Mouse (Mus musculus): ENCODE data around the gene Ndufc2. TPM values are rescaled to one million over a fixed set of nuclear protein-coding genes. Genes with fewer than 3 reads are reported as not detected.
A peak's percentile ranks its signal among the peaks of the same experiment; 100 is the strongest.

The Ndufc2 gene
- total RNA-seq, 2 experiments from 2014 or later, result 254 to 277 TPM

DNA sequence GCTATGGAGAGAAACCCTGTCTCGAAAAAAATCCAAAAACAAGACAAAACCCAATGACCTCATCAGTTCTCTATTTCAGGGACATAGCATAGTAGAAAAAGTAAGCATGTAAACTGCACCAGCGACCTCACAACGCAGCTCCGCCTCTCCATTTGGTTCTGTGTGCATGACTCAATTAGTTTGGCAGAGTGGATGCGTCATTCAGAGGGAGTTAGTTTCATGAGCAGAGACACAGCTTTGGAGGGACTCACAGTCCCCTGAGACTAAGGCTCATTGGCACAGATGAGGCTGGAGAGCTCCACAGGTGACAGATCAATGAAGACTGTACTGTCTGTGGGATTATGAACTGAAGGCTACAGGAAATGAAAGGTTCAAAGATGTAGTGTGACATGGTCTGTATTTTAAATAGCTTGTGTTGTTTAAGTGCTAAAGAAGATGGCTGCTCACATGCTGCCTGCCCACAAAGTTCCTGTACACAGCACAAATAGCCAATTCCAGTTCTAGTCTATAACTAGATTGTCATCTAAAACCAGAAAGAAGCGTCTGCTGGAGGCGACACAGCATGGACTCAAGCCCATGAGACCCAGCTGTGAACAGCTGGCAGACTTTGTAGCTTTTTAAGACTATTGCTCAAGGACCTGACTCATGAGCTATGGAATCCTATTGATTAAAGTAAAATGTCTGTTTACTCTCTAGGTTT, 13.5 kb upstream of the Ndufc2 start:
- intact Hi-C loops (cut with DNase I), result no loop called here
- no peak for DNase-seq (ENCODE audit: extremely low spot score in 1 of 2, low spot score in 2 of 2)

DNA sequence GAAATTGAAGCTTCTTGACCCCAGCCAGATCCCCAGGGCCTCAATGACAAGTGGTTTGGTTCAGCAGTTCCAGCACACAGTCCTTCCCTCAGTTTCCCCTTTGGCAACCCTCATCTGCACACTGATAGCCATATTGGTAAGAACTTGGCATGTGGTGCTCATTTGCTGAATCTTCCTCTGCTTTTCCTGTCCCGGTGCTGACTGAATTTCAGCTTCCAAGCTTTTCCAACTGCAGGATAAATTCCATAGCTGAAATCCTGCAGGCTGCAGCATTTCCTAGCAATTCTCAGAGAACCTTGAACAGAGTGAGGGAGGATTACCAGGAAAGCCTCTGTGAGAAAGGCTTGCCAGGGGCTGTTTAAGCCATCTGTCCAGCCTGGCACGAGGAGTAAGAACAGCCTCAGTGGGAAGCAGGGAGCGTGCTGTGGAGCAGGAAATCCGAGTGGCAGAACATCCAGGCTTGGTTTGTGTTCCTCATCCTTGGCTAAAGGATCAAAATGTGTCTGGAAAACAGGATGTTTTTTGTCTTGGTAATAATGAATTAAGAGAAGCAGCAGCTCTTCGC, 12.9 kb upstream of the Ndufc2 start:
- peak; percentile 64 to 82 for DNase-seq (ENCODE audit: extremely low spot score in 1 of 2, low spot score in 2 of 2)
- intact Hi-C loops (cut with DNase I), result no loop called here

DNA sequence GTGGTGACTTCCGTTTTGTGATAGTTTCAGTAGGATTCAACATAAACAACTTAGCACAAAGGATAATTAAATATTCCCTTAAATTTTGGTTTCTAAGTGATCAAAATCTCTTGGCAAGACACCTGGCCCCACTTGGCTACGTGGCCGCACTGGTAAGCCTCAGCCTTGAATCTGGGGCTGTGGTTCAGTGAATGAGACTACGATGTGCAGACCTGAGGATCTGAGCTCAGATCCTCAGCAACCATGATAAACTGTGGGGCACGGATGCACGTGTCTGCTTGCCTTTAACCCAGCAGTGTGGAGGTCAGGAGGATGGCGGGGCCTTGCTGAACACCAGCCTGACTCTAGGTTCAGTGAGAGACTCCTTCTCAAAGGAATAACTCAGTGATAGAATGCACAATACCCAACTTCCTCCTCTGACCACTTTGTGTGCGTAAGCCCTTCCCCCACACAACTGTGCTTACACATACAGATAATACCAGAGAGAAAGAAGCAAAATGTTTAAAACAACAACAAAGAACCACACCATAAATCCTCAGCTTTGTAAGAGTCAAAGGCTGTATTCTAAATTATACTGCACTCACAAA, 12.1 kb upstream of the Ndufc2 start:
- intact Hi-C loops (cut with DNase I), result no loop called here
- no peak for DNase-seq (ENCODE audit: extremely low spot score in 1 of 2, low spot score in 2 of 2)

- DNase-seq (ENCODE audit: extremely low spot score in 1 of 2, low spot score in 2 of 2), result no peak
- intact Hi-C loops (cut with DNase I), result no loop called here
Observed at GRCm38 (mm10) chr7:97388541-97388940, 11.3 kb upstream of the Ndufc2 start.

DNA sequence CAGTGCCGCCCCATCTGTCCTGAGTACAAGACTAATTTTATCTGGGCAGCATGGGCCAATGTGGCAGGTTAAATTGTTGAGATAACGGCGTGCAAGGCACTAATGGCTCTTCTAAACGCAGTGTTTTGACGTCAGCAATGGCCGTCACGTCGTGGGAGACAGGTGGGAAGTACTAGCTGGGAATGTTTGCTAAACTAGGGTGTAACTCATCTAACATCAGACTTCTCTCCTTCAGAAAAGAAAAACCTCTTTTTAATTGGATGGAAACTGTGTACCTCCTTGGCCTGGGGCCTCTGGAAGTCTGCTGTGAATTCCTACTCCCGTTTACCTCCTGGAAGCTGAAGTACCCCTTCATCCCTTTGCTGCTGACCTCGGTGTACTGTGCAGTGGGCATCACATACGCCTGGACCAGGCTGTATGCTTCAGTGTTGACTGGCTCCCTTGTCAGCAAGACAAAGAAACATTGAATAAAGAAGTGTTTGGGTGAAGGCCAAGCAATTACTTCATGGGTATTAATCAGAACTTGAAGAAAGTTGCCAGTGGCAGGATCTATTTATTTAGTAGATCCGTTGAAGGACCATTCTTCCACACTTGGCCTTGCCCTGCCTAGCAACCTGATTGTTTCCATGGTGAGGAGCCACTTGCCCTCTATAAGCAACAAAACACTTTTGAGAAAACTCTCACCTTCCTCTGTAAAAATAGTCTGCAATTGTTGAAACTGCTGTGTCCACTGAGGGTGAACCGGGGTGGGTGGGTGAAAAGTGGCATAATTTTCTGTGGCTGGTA, 8.3 kb upstream of the Ndufc2 start:
- no peak for DNase-seq (ENCODE audit: extremely low spot score in 1 of 2, low spot score in 2 of 2)

GRCm38 (mm10) chr7:97392079-97392445, 7.7 kb upstream of the Ndufc2 start:
- intact Hi-C loops (cut with DNase I), result no loop called here
- no peak for DNase-seq (ENCODE audit: extremely low spot score in 1 of 2, low spot score in 2 of 2)

More for the DNA sequence above, 8.3 kb upstream of the Ndufc2 start:
- intact Hi-C loops (cut with DNase I), result no loop called here

- intact Hi-C loops (cut with DNase I), result no loop called here
- DNase-seq (ENCODE audit: extremely low spot score in 1 of 2, low spot score in 2 of 2), result no peak
Observed at GRCm38 (mm10) chr7:97394375-97394774, 5.4 kb upstream of the Ndufc2 start.

- intact Hi-C loops (cut with DNase I), result no loop called here
- DNase-seq (ENCODE audit: extremely low spot score in 1 of 2, low spot score in 2 of 2), result no peak
Observed at GRCm38 (mm10) chr7:97398943-97399342, 860 bp upstream of the Ndufc2 start.

GRCm38 (mm10) chr7:97407145-97407544, 7.3 kb downstream of the Ndufc2 start:
- DNase-seq (ENCODE audit: extremely low spot score in 1 of 2, low spot score in 2 of 2), result no peak
- intact Hi-C loops (cut with DNase I), result no loop called here

- intact Hi-C loops (cut with DNase I), result no loop called here
- no peak for DNase-seq (ENCODE audit: extremely low spot score in 1 of 2, low spot score in 2 of 2)
Observed at GRCm38 (mm10) chr7:97411106-97411505, 11.3 kb downstream of the Ndufc2 start.

GRCm38 (mm10) chr7:97411575-97411974, 11.8 kb downstream of the Ndufc2 start:
- intact Hi-C loops (cut with DNase I), result no loop called here
- DNase-seq (ENCODE audit: extremely low spot score in 1 of 2, low spot score in 2 of 2), result no peak

DNA sequence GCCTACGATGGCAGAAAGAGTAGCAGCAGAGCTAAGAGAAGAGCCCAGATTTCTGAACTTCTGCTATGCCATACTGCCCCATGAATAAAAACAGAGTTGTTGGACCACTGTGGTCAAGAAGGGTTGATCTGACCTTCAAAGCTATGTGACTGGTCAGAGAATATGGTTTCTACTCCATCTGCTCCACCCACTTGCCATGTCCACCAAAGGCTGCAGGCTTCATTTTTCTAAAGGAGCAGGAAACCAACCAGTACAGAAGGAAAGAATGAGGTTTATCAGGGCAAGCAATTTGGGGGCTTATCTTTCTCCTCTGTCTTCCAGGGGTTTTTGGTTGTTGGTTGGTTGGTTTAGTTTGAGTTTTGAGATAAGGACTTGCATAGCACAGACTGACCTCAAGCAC, 14.2 kb downstream of the Ndufc2 start:
- no peak for DNase-seq (ENCODE audit: extremely low spot score in 1 of 2, low spot score in 2 of 2)
- intact Hi-C loops (cut with DNase I), result no loop called here

- intact Hi-C loops (cut with DNase I), result no loop called here
Observed at GRCm38 (mm10) chr7:97414426-97414825, 14.6 kb downstream of the Ndufc2 start.

GRCm38 (mm10) chr7:97414915-97415687, 15.3 kb downstream of the Ndufc2 start:
- intact Hi-C loops (cut with DNase I), result no loop called here

More at GRCm38 (mm10) chr7:97414426-97414825, 14.6 kb downstream of the Ndufc2 start:
- DNase-seq (ENCODE audit: extremely low spot score in 1 of 2, low spot score in 2 of 2), result no peak

DNA sequence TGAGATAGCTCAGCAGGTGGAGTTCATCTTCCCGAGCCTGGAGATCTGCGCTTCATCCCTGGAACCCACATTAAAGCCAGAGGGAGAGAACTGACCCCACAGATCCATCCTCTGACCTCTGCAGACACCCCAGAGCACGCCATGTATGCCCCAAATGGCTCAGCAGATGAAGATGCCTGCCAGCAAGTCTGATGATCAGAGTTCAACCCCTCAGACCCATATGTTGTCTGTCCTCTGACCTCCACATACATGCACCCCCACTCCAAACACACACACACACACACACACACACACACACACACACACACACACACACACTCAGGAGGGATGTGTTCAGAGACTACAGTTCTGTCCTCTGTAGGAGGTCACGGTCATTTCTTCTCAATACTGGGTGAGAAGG, 16.7 kb downstream of the Ndufc2 start:
- no peak for DNase-seq (ENCODE audit: extremely low spot score in 1 of 2, low spot score in 2 of 2)
- intact Hi-C loops (cut with DNase I), result no loop called here

More at GRCm38 (mm10) chr7:97414915-97415687, 15.3 kb downstream of the Ndufc2 start:
- DNase-seq (ENCODE audit: extremely low spot score in 1 of 2, low spot score in 2 of 2), result no peak

DNA sequence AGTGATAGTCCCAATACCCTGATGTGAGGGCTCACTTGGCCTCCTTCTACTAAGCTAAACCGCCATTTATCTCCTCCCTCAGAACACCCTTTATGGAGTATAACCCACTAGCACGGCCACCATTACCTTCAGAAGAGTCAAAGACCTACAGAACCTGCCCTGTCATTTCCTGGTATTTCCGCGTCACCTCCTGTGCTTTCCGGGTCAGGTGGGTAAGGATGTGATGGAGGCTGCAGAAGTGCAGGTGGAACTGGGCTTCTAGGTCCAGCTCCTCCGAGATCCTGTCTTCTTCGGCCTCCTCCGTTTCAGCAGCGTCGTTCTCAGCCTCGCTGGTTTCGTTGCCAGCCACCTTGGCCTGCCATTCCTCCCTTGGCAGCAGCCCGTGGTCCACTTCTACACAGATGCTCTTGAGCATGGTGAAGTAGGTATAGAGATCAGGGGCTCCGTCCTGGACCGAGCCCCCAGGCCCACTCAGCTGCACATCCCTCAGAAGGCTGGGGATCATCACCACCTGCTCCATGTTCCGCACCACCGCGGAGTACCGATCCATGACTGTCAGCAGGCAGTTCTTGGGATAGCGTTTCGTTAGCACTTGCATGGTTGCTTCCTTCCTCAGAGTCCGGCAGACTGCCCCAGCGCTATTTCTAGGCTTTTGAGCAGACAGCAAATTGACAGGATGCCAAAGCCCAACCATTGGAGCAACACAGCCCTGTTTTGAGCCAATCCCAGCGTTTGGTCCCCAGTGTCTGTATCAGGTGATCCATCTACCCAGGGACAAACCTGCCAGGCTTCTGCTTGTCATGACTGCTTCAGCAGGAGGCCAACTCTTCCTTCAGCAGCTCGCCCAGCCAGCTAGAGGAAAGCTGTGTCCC, 17.3 kb downstream of the Ndufc2 start, which contains the start of gene Thrsp:
TSS of gene Thrsp (minus strand) at position 825 of the 872 bp plus-strand sequence.
- peak; percentile 81 to 82 for DNase-seq (ENCODE audit: extremely low spot score in 1 of 2, low spot score in 2 of 2)
- intact Hi-C loops (cut with DNase I), result no loop called here

GRCm38 (mm10) chr7:97418717-97419116, 18.9 kb downstream of the Ndufc2 start:
- intact Hi-C loops (cut with DNase I), result no loop called here
- peak in 1 of 2 experiments; percentile 49 for DNase-seq (ENCODE audit: extremely low spot score in 1 of 2, low spot score in 2 of 2)

DNA sequence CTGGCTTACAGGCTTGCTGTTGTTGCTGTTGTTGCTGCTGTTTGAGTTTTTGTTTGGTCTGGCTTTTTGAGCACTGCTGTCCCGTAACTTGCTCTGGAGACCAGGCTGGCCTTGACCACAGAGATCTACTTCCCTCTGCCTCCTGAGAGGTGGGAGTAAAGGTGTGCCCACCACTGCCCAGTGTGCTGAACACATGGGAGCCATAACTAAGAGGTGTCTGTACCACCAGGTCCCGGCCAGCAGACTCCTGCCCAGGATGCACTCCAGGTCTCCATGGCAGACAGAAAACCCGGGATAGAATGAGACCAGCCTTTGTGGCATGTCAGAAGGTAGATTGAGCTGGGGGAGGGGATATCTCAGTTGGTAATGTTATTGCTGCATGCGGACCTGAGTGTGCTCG, 19.4 kb downstream of the Ndufc2 start:
- DNase-seq (ENCODE audit: extremely low spot score in 1 of 2, low spot score in 2 of 2), result no peak
- intact Hi-C loops (cut with DNase I), result no loop called here
